Mouse (Mus musculus): ENCODE measurements at regions not wholly inside any gene's neighbourhood (a gene's known extent, or its start where the extent isn't known, plus 50 kb on each side); places are given as distances from the start of the nearest gene placed in this dataset.
A peak's percentile ranks its signal among the peaks of the same experiment; 100 is the strongest.

- Histone ChIP-seq H3K4me1 (ENCODE audit: control insufficient read depth, insufficient read depth) (peaks cover 10% of the 10 kb centered on the region; the same call in 1 of the 2 replicates), H3K27ac (ENCODE audit: low read depth) (no peak overlapping the region), H3K27me3 (ENCODE audit: control insufficient read depth, insufficient read depth, low read length) (no peaks in the 10 kb centered on the region), H3K36me3 (replicated peaks; ENCODE audit: control insufficient read depth, insufficient read depth, low read length) (no peaks in the 10 kb centered on the region), H3K9ac (replicated peaks; ENCODE audit: low read depth, low read length) (no peak overlapping the region), H3K4me3 (ENCODE audit: low read depth, low read length) (no peak overlapping the region), H3K4me2 (ENCODE audit: low read depth, low read length) (no peak overlapping the region), H3K9me3 (replicated peaks; ENCODE audit: control insufficient read depth, low read length) (no peaks in the 10 kb centered on the region)
- peak; percentile 81 for ATAC-seq (ENCODE audit: insufficient read depth, low read depth)
- peak; percentile 60 for DNase-seq (ENCODE audit: low spot score)
- WGBS, result 24% methylated on average over 8 of the region's 8 CpGs
- TF ChIP-seq EP300 (IDR thresholded peaks at IDR 0.05; ENCODE audit: low read depth) (no peak), CTCF (IDR thresholded peaks at IDR 0.05; ENCODE audit: low read depth) (no peak)
Measured at GRCm38 (mm10) chr3:52744334-52744733, 272.7 kb downstream of the Cog6 start.

- Histone ChIP-seq H3K9ac (replicated peaks; ENCODE audit: low read depth, low read length) (no peak overlapping the region), H3K9me3 (replicated peaks; ENCODE audit: control insufficient read depth, low read length) (no peaks in the 10 kb centered on the region), H3K4me1 (ENCODE audit: control insufficient read depth, insufficient read depth) (peaks cover 10% of the 10 kb centered on the region; the same call in 1 of the 2 replicates), H3K36me3 (replicated peaks; ENCODE audit: control insufficient read depth, insufficient read depth, low read length) (no peaks in the 10 kb centered on the region), H3K4me3 (ENCODE audit: low read depth, low read length) (no peak overlapping the region), H3K4me2 (ENCODE audit: low read depth, low read length) (no peak overlapping the region), H3K27ac (ENCODE audit: low read depth) (no peak overlapping the region), H3K27me3 (ENCODE audit: control insufficient read depth, insufficient read depth, low read length) (no peaks in the 10 kb centered on the region)
- WGBS, result 73% methylated on average over 9 of the region's 9 CpGs
- TF ChIP-seq CTCF (IDR thresholded peaks at IDR 0.05; ENCODE audit: low read depth) (no peak), EP300 (IDR thresholded peaks at IDR 0.05; ENCODE audit: low read depth) (no peak)
- DNase-seq (ENCODE audit: low spot score) (no peak), ATAC-seq (ENCODE audit: insufficient read depth, low read depth) (no peak)
Measured at GRCm38 (mm10) chr3:52740466-52741026, 276.5 kb downstream of the Cog6 start.

DNA sequence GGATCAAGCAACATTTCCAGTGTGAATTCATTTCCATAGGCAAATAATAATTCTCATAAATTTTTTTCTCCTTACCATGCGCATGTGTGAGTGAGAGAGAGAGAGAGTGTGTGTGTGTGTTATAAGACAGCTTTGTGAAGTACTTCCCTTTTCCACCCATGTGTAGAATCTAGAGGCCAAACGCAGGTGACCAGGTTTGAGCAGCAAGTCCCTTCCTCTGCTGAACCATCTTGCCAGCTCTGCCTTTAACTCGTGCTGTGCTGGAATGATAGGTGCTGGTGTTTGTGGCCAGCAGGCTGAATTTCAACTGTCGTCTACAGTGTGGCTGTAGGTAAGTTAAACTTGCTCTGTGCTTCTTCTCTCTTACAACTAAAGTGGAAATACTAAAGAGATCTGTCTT is 277.5 kb downstream of the Cog6 start:
- Histone ChIP-seq H3K4me3 (ENCODE audit: low read depth, low read length) (no peak overlapping the region), H3K4me2 (ENCODE audit: low read depth, low read length) (no peak overlapping the region), H3K4me1 (ENCODE audit: control insufficient read depth, insufficient read depth) (peaks cover 6% of the 10 kb centered on the region; the same call in 1 of the 2 replicates), H3K27me3 (ENCODE audit: control insufficient read depth, insufficient read depth, low read length) (no peaks in the 10 kb centered on the region), H3K36me3 (replicated peaks; ENCODE audit: control insufficient read depth, insufficient read depth, low read length) (no peaks in the 10 kb centered on the region), H3K27ac (ENCODE audit: low read depth) (no peak overlapping the region), H3K9ac (replicated peaks; ENCODE audit: low read depth, low read length) (no peak overlapping the region), H3K9me3 (replicated peaks; ENCODE audit: control insufficient read depth, low read length) (no peaks in the 10 kb centered on the region)
- DNase-seq (ENCODE audit: low spot score), result no peak
- ATAC-seq (ENCODE audit: insufficient read depth, low read depth), result no peak
- 66% methylated on average over 4 of the region's 4 CpGs for WGBS
- no peak for TF ChIP-seq EP300 (IDR thresholded peaks at IDR 0.05; ENCODE audit: low read depth)
- no peak for TF ChIP-seq CTCF (IDR thresholded peaks at IDR 0.05; ENCODE audit: low read depth)

GRCm38 (mm10) chr3:52738386-52738785 is 278.7 kb downstream of the Cog6 start:
- no peak overlapping the region for H3K9ac ChIP-seq (replicated peaks; ENCODE audit: low read depth, low read length)
- no peaks in the 10 kb centered on the region for H3K27me3 ChIP-seq (ENCODE audit: control insufficient read depth, insufficient read depth, low read length)
- no peak overlapping the region for H3K27ac ChIP-seq (ENCODE audit: low read depth)
- no peak for DNase-seq (ENCODE audit: low spot score)
- no peak for ATAC-seq (ENCODE audit: insufficient read depth, low read depth)
- H3K9me3 ChIP-seq (replicated peaks; ENCODE audit: control insufficient read depth, low read length), result no peaks in the 10 kb centered on the region
- H3K4me3 ChIP-seq (ENCODE audit: low read depth, low read length), result no peak overlapping the region
- no peak for TF ChIP-seq EP300 (IDR thresholded peaks at IDR 0.05; ENCODE audit: low read depth)
- no peak for TF ChIP-seq CTCF (IDR thresholded peaks at IDR 0.05; ENCODE audit: low read depth)
- H3K4me2 ChIP-seq (ENCODE audit: low read depth, low read length), result no peak overlapping the region
- no peaks in the 10 kb centered on the region for H3K36me3 ChIP-seq (replicated peaks; ENCODE audit: control insufficient read depth, insufficient read depth, low read length)
- no peaks in the 10 kb centered on the region for H3K4me1 ChIP-seq (ENCODE audit: control insufficient read depth, insufficient read depth)
- 53% methylated on average over 5 of the region's 5 CpGs for WGBS

GRCm38 (mm10) chr3:52735939-52736338 is 281.1 kb downstream of the Cog6 start:
- ATAC-seq (ENCODE audit: insufficient read depth, low read depth) (no peak), DNase-seq (ENCODE audit: low spot score) (no peak)
- no peaks in the 10 kb centered on the region for H3K9me3 ChIP-seq (replicated peaks; ENCODE audit: control insufficient read depth, low read length)
- no peak overlapping the region for H3K27ac ChIP-seq (ENCODE audit: low read depth)
- WGBS, result 92% methylated on average over 7 of the region's 7 CpGs
- no peaks in the 10 kb centered on the region for H3K36me3 ChIP-seq (replicated peaks; ENCODE audit: control insufficient read depth, insufficient read depth, low read length)
- no peaks in the 10 kb centered on the region for H3K27me3 ChIP-seq (ENCODE audit: control insufficient read depth, insufficient read depth, low read length)
- TF ChIP-seq EP300 (IDR thresholded peaks at IDR 0.05; ENCODE audit: low read depth) (no peak), CTCF (IDR thresholded peaks at IDR 0.05; ENCODE audit: low read depth) (no peak)
- H3K9ac ChIP-seq (replicated peaks; ENCODE audit: low read depth, low read length), result no peak overlapping the region
- H3K4me2 ChIP-seq (ENCODE audit: low read depth, low read length), result no peak overlapping the region
- H3K4me3 ChIP-seq (ENCODE audit: low read depth, low read length), result no peak overlapping the region
- H3K4me1 ChIP-seq (ENCODE audit: control insufficient read depth, insufficient read depth), result no peaks in the 10 kb centered on the region

GRCm38 (mm10) chr3:52731941-52732340 is 285.1 kb downstream of the Cog6 start:
- TF ChIP-seq CTCF (IDR thresholded peaks at IDR 0.05; ENCODE audit: low read depth) (no peak), EP300 (IDR thresholded peaks at IDR 0.05; ENCODE audit: low read depth) (no peak)
- Histone ChIP-seq H3K4me3 (ENCODE audit: low read depth, low read length) (no peak overlapping the region), H3K27ac (ENCODE audit: low read depth) (no peak overlapping the region), H3K4me1 (ENCODE audit: control insufficient read depth, insufficient read depth) (no peaks in the 10 kb centered on the region), H3K9ac (replicated peaks; ENCODE audit: low read depth, low read length) (no peak overlapping the region), H3K9me3 (replicated peaks; ENCODE audit: control insufficient read depth, low read length) (no peaks in the 10 kb centered on the region), H3K27me3 (ENCODE audit: control insufficient read depth, insufficient read depth, low read length) (no peaks in the 10 kb centered on the region), H3K36me3 (replicated peaks; ENCODE audit: control insufficient read depth, insufficient read depth, low read length) (no peaks in the 10 kb centered on the region), H3K4me2 (ENCODE audit: low read depth, low read length) (no peak overlapping the region)
- ATAC-seq (ENCODE audit: insufficient read depth, low read depth) (0 out of 2 replicates have a peak, but pooled peaks have one; percentile 8), DNase-seq (ENCODE audit: low spot score) (no peak)
